Mouse (Mus musculus) ES-Bruce4 (cell line): ENCODE results near the gene Rbm14. TPM values are rescaled to one million over a fixed set of nuclear protein-coding genes. Genes with fewer than 3 reads are reported as not detected.

ENCODE experiments used
- H3K27ac ChIP-seq: 2 replicates; pipeline ENCODE4 v1.5.1; 2012; ENCODE audit warnings: low read length, inconsistent platforms; ENCODE audit not compliant: insufficient read depth
- H3K27me3 ChIP-seq: 2 replicates; pipeline ENCODE4 v1.6.1; 2012; ENCODE audit warnings: mild to moderate bottlenecking, low read length, inconsistent platforms; ENCODE audit not compliant: control insufficient read depth, poor library complexity, insufficient read depth, severe bottlenecking
- H3K36me3 ChIP-seq: 2 replicates; pipeline ENCODE4 v1.6.1; 2012; ENCODE audit warnings: inconsistent platforms, mild to moderate bottlenecking, low read length, moderate library complexity; ENCODE audit not compliant: control insufficient read depth, poor library complexity, insufficient read depth, severe bottlenecking
- H3K4me1 ChIP-seq: one replicate; pipeline ENCODE4 v1.8.1; 2011; ENCODE audit warnings: low read length; ENCODE audit not compliant: control insufficient read depth, insufficient read depth
- H3K4me3 ChIP-seq: 2 replicates; pipeline ENCODE4 v1.5.1; 2011; ENCODE audit warnings: low read depth, mild to moderate bottlenecking, low read length
- H3K9ac ChIP-seq: 2 replicates; pipeline ENCODE4 v1.6.1; 2012; ENCODE audit warnings: low read depth, mild to moderate bottlenecking, inconsistent platforms; ENCODE audit not compliant: poor library complexity, severe bottlenecking
- H3K9me3 ChIP-seq: replicated peaks from 2 replicates; pipeline ENCODE4 v1.6.1; 2012; ENCODE audit warnings: mild to moderate bottlenecking, low read length, inconsistent platforms; ENCODE audit not compliant: control insufficient read depth, poor library complexity, insufficient read depth, severe bottlenecking
- CTCF ChIP-seq: IDR thresholded peaks from one replicate; pipeline ENCODE4 v1.8.1; 2011; ENCODE audit warnings: low read depth, low read length
- EP300 ChIP-seq: IDR thresholded peaks from 2 replicates; pipeline ENCODE4 v1.6.1; 2011; ENCODE audit warnings: low read depth, low read length; ENCODE audit not compliant: insufficient read depth
- POLR2A ChIP-seq: IDR thresholded peaks from one replicate; pipeline ENCODE4 v1.8.1; 2011; ENCODE audit warnings: low read length; ENCODE audit not compliant: insufficient read depth
- polyA plus RNA-seq: library from polyadenylated mRNA; stranded (reverse); fragments of >200 nt; gene quantifications from 2 replicates; pipeline ENCODE4 v1.2.4, GENCODE M21; 2011; ENCODE audit warnings: low read depth; ENCODE audit not compliant: missing spikeins, insufficient read depth, insufficient read length

Gene Rbm14
- polyA plus RNA-seq, 1 experiment: 79.2 TPM

DNA sequence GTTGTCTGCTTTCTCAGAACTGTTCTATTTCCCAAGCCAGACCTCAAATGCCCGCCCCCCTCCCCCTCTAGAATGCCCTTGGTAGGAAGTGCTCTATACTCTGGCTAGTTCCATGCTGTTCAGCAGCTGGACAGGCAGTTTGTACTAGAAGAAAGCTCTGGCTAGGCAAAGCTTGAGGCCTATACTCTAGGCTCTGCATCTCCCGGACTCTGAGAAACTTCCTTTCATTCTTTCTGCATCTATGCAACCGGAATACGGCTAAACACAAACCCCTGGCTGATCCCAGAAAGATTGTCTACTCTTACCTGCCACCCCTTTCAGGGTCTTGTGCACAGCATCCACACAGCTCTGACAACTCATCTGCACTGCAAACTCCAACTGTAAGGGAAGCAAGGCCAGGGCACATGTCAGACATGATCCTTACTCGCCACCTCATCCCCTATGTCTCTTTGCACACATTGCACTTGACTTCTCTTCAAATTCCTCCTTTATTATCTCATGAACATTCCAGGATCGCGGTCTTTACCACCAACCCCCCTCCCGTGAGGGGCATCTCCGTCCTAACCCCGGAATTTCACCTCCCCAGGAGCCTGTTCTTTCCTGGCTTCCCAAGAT, 27.2 kb upstream of the Rbm14 start:
- H3K27ac ChIP-seq: no peak overlapping the region
- no peaks in the 10 kb centered on the region for H3K36me3 ChIP-seq
- H3K27me3 ChIP-seq: no peaks in the 10 kb centered on the region
- no peaks in the 10 kb centered on the region for H3K9me3 ChIP-seq
- peak overlapping the region; percentile 59 for H3K9ac ChIP-seq
- no peak for TF ChIP-seq POLR2A
- no peak for TF ChIP-seq EP300
- no peak for TF ChIP-seq CTCF
- H3K4me3 ChIP-seq: peak overlapping the region; percentile 74
- no peaks in the 10 kb centered on the region for H3K4me1 ChIP-seq

- TF ChIP-seq EP300 (no peak), CTCF (no peak), POLR2A (no peak)
These were observed 25.6 kb upstream of the Rbm14 start for GRCm38 (mm10) chr19:4837049-4837448.

GRCm38 (mm10) chr19:4836096-4836495, 24.7 kb upstream of the Rbm14 start:
- TF ChIP-seq EP300: no peak
- TF ChIP-seq CTCF: no peak
- no peak for TF ChIP-seq POLR2A
- Histone ChIP-seq H3K9ac (no peak overlapping the region), H3K27ac (peak overlapping the region; percentile 37), H3K9me3 (no peaks in the 10 kb centered on the region), H3K36me3 (no peaks in the 10 kb centered on the region), H3K4me3 (no peak overlapping the region), H3K27me3 (no peaks in the 10 kb centered on the region), H3K4me1 (no peaks in the 10 kb centered on the region)

More at GRCm38 (mm10) chr19:4837049-4837448, 25.6 kb upstream of the Rbm14 start:
- Histone ChIP-seq H3K27ac (no peak overlapping the region), H3K4me3 (no peak overlapping the region), H3K9ac (no peak overlapping the region), H3K4me1 (no peaks in the 10 kb centered on the region), H3K27me3 (no peaks in the 10 kb centered on the region), H3K36me3 (no peaks in the 10 kb centered on the region), H3K9me3 (no peaks in the 10 kb centered on the region)

DNA sequence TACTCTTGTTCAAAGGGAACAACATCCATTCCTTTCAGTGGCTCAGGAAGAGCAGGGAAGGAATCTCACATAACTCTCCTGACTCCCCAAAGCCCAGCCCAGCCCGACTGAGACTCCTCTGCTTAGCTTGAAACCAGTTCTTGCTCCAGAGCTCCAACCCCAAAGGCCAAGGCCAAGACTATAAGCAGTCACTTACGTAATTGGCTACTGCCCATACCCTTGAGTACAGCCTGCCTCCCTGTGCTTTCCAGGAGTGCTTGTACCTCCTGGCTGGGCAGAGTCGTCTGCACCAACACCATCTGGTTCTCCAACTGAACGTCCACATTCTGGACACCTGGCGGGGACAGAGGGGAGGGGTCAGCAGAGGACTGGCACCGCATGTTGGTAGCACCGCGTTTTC, 22.5 kb upstream of the Rbm14 start:
- no peaks in the 10 kb centered on the region for H3K9me3 ChIP-seq
- no peaks in the 10 kb centered on the region for H3K27me3 ChIP-seq
- no peak for TF ChIP-seq CTCF
- TF ChIP-seq EP300: no peak
- TF ChIP-seq POLR2A: no peak
- no peak overlapping the region for H3K9ac ChIP-seq
- no peaks in the 10 kb centered on the region for H3K4me1 ChIP-seq
- no peaks in the 10 kb centered on the region for H3K36me3 ChIP-seq
- no peak overlapping the region for H3K4me3 ChIP-seq
- H3K27ac ChIP-seq: no peak overlapping the region

- Histone ChIP-seq H3K27ac (peak overlapping the region; percentile 1; the same call in 1 of the 2 replicates), H3K9ac (peak overlapping the region; percentile 6; the same call in 1 of the 2 replicates), H3K36me3 (no peaks in the 10 kb centered on the region; the same call in 1 of the 2 replicates), H3K27me3 (no peaks in the 10 kb centered on the region), H3K4me3 (0 out of 2 replicates have a peak overlapping the region, but pooled peaks have one; percentile 20), H3K9me3 (no peaks in the 10 kb centered on the region), H3K4me1 (peaks cover 3% of the 10 kb centered on the region)
- no peak for TF ChIP-seq EP300
- no peak for TF ChIP-seq POLR2A
- TF ChIP-seq CTCF: no peak
These were observed 17.7 kb upstream of the Rbm14 start for GRCm38 (mm10) chr19:4829156-4829555.

DNA sequence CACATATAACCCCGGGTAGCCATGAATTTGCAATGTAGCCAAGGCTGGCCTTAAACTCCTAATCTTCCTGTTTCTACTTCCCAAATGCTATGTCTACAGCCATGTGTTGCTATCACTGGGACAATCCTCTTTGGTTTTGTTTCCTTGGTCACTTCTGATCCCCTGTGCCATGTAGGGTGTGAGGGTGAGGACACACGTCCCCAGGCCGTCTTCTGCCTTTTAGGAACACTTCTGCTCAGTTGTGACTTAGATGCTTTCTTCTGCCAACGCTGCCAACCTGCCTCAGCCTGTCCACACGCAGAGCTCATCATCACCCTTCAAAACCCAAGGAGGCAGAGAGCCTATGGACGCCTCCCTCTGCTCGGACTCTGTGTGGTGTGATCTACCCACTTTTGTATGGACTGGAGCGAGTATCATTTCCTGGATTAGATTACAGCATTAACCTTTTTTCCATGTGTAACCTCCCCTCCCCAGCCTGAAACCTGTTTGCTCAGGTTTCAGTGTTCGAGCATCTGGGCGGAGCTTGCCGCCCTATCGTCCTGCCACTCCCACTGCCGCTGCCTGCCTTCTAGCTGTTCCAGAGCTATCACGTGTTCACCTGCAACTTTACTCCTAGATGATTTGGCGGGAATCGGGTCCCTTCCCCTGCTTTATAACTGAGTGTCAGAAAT, 17.1 kb upstream of the Rbm14 start:
- no peaks in the 10 kb centered on the region; the same call in 1 of the 2 replicates for H3K36me3 ChIP-seq
- H3K9ac ChIP-seq: peak overlapping the region; percentile 52

More for the DNA sequence above, 17.1 kb upstream of the Rbm14 start:
- Histone ChIP-seq H3K27ac (peak overlapping the region; percentile 81), H3K9me3 (no peaks in the 10 kb centered on the region), H3K27me3 (no peaks in the 10 kb centered on the region), H3K4me3 (peak overlapping the region; percentile 66), H3K4me1 (peaks cover 3% of the 10 kb centered on the region)
- no peak for TF ChIP-seq CTCF
- no peak for TF ChIP-seq POLR2A
- TF ChIP-seq EP300: no peak
